Mouse (Mus musculus) kidney, adult 2 months (tissue): ENCODE results near the gene Tfip11.

Experiments
- CTCF ChIP-seq: fragments of 200-500 bp; conservative IDR thresholded peaks from 2 replicates; pipeline ENCODE4 v1.5.1; 2011; ENCODE audit warnings: low read depth, mild to moderate bottlenecking, control low read depth, low read length, moderate library complexity, mixed read lengths; ENCODE audit not compliant: insufficient read depth, insufficient read length
- POLR2A ChIP-seq: fragments of 200-500 bp; IDR thresholded peaks from one replicate; pipeline ENCODE4 v1.6.1; 2011; ENCODE audit warnings: low read depth, low read length, control low read depth

- TF ChIP-seq POLR2A: peak; percentile 64
- TF ChIP-seq CTCF: 0 out of 2 replicates have a peak, but pooled peaks have one; percentile 23
These were observed at the start of gene Tfip11 for GRCm38 (mm10) chr5:112325546-112326445.
